Mouse (Mus musculus) lung, adult 2 months (tissue): ENCODE measurements at regions not wholly inside any gene's neighbourhood (a gene's known extent, or its start where the extent isn't known, plus 50 kb on each side); places are given as distances from the start of the nearest gene placed in this dataset.

Experiments used
- DNase-seq: peaks from one replicate; pipeline ENCODE4 v3.0.0; 2022
- H3K4me1 ChIP-seq: fragments of 200-500 bp; 2 replicates; pipeline ENCODE4 v1.6.1; 2011; ENCODE audit warnings: low read length; ENCODE audit not compliant: control insufficient read depth, insufficient read depth
- H3K4me3 ChIP-seq: fragments of 200-500 bp; replicated peaks from 2 replicates; pipeline ENCODE3; 2011; ENCODE audit warnings: low read depth, mild to moderate bottlenecking, control low read depth, low read length; ENCODE audit errors: extremely low read depth
- CTCF ChIP-seq: fragments of 200-500 bp; IDR thresholded peaks from 2 replicates; pipeline ENCODE4 v1.5.1; 2011; ENCODE audit warnings: mild to moderate bottlenecking, low read length, control low read depth; ENCODE audit not compliant: insufficient read depth
- POLR2A ChIP-seq: fragments of 200-500 bp; IDR thresholded peaks from 2 replicates; pipeline ENCODE4 v1.6.1; 2011; ENCODE audit warnings: low read depth, mild to moderate bottlenecking, control low read depth, low read length, borderline replicate concordance; ENCODE audit errors: extremely low read depth
- WGBS: fragments of 180-500 bp; shearing (Covaris S2); methylation state at CpG from one replicate; pipeline ENCODE4 v1.1.7; 2018; 5-methylcytosine and 5-hydroxymethylcytosine counted together

GRCm38 (mm10) chr1:157014532-157015497, 75.4 kb upstream of the Ralgps2 start:
- WGBS, result 59% methylated on average over 17 of the region's 17 CpGs
- no peak for DNase-seq
- Histone ChIP-seq H3K4me3 (no peak overlapping the region), H3K4me1 (peaks cover 4% of the 10 kb centered on the region; the same call in 1 of the 2 replicates)
- no peak for TF ChIP-seq POLR2A
- TF ChIP-seq CTCF, result no peak

GRCm38 (mm10) chr1:157013669-157014048, 74.2 kb upstream of the Ralgps2 start:
- WGBS, result 69% methylated on average over 7 of the region's 7 CpGs
- no peak for DNase-seq
- TF ChIP-seq POLR2A (no peak), CTCF (no peak)
- Histone ChIP-seq H3K4me1 (peaks cover 4% of the 10 kb centered on the region; the same call in 1 of the 2 replicates), H3K4me3 (no peak overlapping the region)

- Histone ChIP-seq H3K4me3 (no peak overlapping the region), H3K4me1 (peaks cover 4% of the 10 kb centered on the region; the same call in 1 of the 2 replicates)
- no peak for TF ChIP-seq CTCF
- no peak for TF ChIP-seq POLR2A
- DNase-seq, result no peak
- WGBS, result 25% methylated on average over 7 of the region's 7 CpGs
These were observed 73.7 kb upstream of the Ralgps2 start for GRCm38 (mm10) chr1:157012950-157013668.

GRCm38 (mm10) chr1:157011226-157011625, 71.8 kb upstream of the Ralgps2 start:
- DNase-seq, result no peak
- TF ChIP-seq POLR2A (no peak), CTCF (no peak)
- Histone ChIP-seq H3K4me1 (peaks cover 4% of the 10 kb centered on the region; the same call in 1 of the 2 replicates), H3K4me3 (no peak overlapping the region)
- 78% methylated on average over 6 of the region's 6 CpGs for WGBS

DNA sequence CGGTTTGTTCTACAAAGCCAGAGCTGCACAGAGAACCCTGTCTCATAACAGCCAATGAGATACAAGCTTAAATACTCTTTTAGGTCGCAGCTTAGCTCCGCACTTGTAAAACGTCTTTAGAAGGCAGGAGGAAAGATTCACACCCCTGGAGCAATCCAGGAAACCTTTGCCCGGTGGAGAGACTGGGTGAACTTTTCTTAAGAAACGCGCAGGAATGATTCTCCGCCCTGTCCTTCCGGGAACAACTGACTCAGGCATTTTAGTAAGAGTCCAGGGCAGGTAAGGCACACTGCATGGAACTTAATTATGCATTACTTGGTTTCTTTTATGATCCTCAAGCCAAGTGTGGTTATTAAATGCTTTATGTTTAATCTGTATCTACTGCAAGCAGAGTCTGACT, 70.0 kb upstream of the Ralgps2 start:
- WGBS, result 70% methylated on average over 9 of the region's 9 CpGs
- TF ChIP-seq CTCF (no peak), POLR2A (no peak)
- no peak for DNase-seq
- H3K4me1 ChIP-seq, result peaks cover 2% of the 10 kb centered on the region; the same call in 1 of the 2 replicates
- no peak overlapping the region for H3K4me3 ChIP-seq

DNA sequence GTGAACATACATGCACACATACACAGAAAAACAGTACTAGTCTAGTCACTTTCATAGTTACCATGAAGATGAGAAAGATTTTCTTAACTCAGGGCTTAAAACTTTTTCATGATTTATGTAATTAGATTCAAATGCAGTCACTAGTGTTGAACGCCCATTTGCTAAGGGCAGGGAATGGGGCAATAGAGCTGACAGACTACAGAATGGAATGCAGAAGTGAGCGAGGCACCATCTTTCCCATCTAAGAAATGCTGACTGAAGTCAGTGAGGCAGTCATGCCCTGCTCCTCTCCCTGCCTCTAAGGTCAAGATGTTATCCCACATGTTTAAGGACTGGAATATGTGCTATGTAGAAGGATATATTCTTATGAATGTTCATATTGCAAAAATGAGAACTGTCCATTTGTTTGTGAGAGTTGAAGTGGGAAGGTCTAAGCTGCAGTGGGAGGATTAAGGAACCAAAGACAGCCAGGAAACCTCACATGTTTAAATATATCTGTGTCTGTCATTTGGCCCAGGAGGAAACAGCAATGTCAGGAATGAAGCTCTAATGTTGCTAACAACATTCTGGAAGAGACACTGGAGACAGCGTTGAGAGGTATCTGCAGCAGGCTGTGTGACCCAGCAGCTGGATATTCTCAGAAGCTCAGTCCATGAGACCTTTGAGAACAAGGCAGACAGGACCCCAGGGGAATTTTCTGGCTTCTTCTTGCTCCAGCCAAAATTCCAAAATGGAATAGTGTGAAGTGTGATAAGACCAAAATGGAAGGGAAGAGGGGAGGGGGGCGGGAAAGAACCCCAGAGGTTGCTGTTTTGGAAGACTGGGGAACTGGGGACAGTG, 68.7 kb upstream of the Ralgps2 start:
- WGBS, result 63% methylated on average over 4 of the region's 4 CpGs
- no peak for DNase-seq
- TF ChIP-seq POLR2A (no peak), CTCF (no peak)
- Histone ChIP-seq H3K4me1 (no peaks in the 10 kb centered on the region), H3K4me3 (no peak overlapping the region)

- Histone ChIP-seq H3K4me3 (no peak overlapping the region), H3K4me1 (no peaks in the 10 kb centered on the region)
- TF ChIP-seq POLR2A (no peak), CTCF (no peak)
- WGBS, result 83% methylated on average over 16 of the region's 16 CpGs
- no peak for DNase-seq
These were observed 65.1 kb upstream of the Ralgps2 start for GRCm38 (mm10) chr1:157004312-157005074.

GRCm38 (mm10) chr1:157003034-157003433, 63.6 kb upstream of the Ralgps2 start:
- no peak overlapping the region for H3K4me3 ChIP-seq

GRCm38 (mm10) chr1:157002258-157002657, 62.8 kb upstream of the Ralgps2 start:
- 83% methylated on average over 2 of the region's 2 CpGs for WGBS
- peaks cover 3% of the 10 kb centered on the region; the same call in 1 of the 2 replicates for H3K4me1 ChIP-seq
- no peak for TF ChIP-seq POLR2A
- no peak for TF ChIP-seq CTCF
- no peak overlapping the region for H3K4me3 ChIP-seq
- no peak for DNase-seq

More at GRCm38 (mm10) chr1:157003034-157003433, 63.6 kb upstream of the Ralgps2 start:
- no peaks in the 10 kb centered on the region for H3K4me1 ChIP-seq
- TF ChIP-seq POLR2A, result no peak
- no peak for TF ChIP-seq CTCF
- DNase-seq, result no peak
- 69% methylated on average over 7 of the region's 7 CpGs for WGBS
